Mouse (Mus musculus): Measurements from ENCODE around the gene Socs5.

Gene Socs5

DNA sequence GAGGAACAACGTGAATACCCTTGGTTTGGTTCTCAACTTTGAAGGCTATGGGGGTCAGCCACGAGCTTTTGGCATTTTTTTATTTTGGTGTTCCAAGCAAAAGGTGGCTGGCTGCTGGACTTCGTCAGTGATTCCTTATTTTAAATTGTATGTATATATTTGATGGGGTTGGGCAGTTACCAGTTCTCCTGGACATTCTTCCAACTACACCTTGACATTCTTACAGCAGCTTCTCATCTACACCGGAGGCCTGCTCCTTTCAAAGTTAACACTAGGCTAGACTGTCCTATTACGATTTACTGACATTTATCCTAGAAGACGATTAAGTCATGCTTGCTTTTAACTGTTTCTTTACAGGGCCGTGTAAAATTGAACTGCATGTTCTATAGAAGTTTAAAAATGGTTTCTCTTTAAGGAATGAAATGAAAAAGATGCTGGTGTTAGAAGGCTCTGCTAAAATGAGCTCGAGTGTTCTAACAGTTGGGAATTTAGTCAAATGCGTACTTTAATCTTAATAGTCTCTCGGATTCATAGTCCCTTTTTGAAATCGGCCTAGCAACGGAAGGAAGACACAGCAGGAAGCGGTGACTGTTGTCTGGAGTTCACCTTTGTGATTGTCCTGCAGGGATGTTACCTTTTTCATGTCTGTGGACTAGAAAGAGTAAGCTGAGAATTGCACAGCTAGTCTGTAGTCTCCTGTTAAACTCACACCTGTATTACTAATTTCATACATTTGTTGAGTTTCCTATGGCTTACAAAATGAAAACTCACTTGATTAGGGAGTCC is 1.2 kb downstream of the Socs5 start:
- no peak for DNase-seq (ENCODE audit: low spot score)

DNA sequence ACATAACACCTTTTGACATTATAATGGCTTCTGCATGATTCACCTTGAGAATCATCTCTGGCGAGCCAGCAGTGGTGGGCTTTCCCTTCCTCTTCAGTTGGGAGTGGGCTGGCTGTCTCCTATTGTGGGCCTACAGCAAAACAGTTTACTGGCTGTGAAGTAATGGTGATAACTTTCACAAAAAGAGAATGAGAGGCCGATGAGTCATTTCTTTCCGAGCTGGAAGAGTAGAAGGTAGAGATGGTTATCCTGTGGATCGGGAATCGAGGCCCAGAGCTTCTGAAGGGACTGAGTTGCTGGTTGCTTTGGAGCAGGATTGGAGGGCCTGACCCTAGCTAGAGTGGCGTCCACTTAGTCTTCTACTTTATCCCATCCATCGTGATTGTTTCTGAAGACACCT is 2.0 kb downstream of the Socs5 start:
- no peak for DNase-seq (ENCODE audit: low spot score)

DNA sequence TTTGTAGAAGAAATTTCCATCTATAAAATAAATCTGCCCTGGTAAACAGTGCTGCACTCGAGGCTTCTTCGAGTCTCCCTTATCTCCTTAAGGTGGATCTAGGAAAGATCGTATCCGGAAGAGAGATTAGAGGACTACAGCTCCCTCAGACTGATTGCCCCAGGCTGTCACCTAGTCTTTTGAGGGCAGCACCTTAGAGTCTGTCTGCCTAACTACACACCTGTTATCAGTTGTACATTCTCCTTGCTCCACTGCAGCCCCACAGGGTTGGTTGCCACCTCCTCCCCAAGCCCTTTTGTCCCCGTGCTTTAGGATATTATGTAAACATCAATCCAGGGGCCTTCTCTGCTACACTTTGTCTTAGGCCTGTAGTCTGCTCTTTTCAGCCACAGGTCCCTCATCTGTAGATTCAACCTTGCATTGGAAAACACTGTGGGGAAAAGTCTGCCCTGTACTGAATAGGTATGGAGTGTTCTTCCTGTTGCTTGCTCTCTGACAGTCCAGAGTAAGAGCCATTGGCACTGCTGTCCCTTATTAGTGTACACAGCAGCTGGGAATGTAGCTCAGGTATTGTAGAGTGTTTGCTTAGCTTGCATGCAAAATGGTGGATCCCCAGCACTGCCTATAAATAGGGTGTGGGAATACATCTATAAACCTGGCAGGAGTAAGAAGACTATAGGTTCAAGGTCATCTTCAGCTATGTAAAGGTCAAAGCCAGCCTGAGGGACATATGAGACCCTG is 5.5 kb downstream of the Socs5 start:
- no peak for DNase-seq (ENCODE audit: low spot score)

DNA sequence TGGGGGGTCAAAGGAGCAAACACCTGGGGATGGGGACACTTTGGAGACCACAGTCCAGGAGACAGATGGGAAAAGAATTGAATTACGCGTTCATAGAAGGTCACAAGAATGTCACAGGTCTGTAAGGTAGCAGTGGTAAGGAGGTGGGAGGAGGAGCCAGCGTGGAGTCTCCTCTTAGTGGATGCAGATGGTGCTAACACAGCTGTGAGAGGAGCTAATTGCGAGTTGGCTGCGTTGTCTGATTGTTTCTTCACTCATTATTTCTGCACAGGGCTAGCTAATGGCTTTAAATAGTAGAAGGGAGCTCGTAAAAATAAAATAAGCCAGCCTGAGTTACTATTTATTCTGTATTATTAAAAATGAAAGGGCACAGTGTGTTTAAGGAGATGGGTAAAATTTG is 8.1 kb downstream of the Socs5 start:
- DNase-seq (ENCODE audit: low spot score), result no peak

DNA sequence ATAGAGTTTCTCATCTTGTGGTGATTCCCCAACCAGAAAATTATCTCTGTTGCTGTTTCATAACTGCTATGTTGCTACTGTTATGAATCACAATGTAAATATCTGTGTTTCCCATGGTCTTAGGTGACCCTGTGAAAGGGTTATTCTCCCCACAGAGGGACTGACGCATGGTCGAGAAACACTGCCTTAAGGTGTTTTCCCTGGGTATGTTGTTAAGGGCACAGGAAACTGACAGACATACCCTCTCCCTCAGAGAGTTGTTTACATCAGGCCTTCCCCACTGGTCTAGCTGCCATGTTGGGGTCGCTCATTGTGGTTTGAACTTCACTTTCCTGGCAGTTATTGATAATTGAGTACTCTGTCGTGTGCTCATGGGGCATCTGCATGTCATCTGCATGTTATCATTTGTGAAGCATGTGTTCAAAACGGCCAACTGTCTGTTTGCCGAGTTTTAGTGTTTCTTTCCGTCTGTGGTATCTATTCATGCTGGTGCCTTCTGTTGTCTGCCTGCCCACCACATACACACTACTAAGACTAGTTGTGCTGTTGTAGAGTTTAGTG is 11.6 kb downstream of the Socs5 start:
- DNase-seq (ENCODE audit: low spot score), result no peak

DNA sequence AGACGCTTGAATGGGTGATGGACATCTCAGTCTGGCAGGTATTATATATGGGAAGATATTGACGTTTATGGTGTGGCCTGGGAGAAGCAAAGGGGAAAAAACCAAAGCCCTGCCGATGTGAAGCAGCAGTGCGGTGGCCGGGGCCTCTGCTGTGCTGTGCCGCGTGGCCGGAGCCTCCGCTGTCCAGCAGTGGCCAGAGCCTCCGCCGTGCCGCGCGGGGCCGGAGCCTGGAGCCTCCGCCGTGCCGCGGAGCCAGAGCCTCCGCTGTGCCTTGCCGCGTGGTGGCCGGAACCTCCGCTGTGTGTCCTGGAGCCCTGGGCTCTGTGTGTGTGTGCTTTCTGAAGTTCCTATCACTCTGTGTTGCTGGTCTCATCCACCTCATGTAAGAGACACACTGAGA is 17.9 kb downstream of the Socs5 start:
- DNase-seq (ENCODE audit: low spot score), result no peak

DNA sequence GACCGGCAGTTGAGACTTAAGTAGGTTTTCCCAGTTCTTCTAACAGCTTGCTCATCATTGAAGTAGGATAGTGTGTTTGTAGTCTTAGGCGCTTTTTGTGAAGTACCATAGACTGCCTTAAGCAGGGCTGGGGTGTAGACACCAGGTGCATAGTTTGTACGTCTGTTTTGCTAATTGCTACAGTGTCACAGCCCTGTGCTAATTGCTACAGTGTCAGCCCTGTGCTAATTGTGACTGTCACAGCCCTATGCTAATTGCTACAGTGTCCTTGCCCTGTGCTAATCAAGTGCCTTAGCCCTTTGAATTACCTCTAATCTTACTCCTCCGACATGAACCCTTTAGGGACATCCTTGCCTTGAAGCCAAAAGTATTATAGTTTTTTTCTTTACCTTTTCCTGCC is 24.8 kb downstream of the Socs5 start:
- no peak for DNase-seq (ENCODE audit: low spot score)

DNA sequence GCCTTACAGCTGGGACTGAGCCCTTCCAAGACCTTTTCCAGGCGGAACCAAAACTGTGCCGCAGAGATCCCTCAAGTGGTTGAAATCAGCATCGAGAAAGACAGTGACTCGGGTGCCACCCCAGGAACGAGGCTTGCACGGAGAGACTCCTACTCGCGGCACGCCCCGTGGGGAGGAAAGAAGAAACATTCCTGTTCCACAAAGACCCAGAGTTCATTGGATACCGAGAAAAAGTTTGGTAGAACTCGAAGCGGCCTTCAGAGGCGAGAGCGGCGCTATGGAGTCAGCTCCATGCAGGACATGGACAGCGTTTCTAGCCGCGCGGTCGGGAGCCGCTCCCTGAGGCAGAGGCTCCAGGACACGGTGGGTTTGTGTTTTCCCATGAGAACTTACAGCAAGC is 26.3 kb downstream of the Socs5 start:
- peak; percentile 24 for DNase-seq (ENCODE audit: low spot score)

DNA sequence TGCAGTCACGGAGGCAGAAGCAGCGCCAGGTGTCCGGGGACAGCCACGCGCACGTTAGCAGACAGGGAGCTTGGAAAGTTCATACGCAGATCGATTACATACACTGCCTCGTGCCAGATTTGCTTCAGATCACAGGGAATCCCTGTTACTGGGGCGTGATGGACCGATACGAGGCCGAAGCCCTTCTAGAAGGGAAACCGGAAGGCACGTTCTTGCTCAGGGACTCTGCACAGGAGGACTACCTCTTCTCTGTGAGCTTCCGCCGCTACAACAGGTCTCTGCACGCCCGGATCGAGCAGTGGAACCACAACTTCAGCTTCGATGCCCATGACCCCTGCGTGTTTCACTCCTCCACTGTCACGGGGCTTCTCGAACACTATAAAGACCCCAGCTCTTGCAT is 27.2 kb downstream of the Socs5 start:
- no peak for DNase-seq (ENCODE audit: low spot score)

DNA sequence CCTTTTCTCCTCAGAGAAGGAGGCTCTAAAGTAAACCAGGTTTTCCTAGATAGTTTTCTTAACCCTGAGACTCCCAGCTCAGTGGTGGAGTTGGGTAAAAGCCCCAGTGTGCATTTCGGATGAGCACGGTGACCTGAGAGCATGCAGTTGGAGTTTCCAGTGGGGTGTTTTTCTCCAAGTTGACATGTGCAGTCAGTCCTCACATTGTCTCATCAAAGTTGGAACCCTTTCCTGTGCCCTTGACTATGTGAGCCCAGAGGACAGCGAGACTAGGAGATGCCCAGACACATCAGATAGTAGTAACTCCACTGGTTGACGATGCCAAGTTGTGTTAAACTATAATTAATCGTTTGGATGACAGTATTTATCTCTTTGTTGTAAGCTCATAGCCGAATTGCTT is 28.3 kb downstream of the Socs5 start:
- no peak for DNase-seq (ENCODE audit: low spot score)

DNA sequence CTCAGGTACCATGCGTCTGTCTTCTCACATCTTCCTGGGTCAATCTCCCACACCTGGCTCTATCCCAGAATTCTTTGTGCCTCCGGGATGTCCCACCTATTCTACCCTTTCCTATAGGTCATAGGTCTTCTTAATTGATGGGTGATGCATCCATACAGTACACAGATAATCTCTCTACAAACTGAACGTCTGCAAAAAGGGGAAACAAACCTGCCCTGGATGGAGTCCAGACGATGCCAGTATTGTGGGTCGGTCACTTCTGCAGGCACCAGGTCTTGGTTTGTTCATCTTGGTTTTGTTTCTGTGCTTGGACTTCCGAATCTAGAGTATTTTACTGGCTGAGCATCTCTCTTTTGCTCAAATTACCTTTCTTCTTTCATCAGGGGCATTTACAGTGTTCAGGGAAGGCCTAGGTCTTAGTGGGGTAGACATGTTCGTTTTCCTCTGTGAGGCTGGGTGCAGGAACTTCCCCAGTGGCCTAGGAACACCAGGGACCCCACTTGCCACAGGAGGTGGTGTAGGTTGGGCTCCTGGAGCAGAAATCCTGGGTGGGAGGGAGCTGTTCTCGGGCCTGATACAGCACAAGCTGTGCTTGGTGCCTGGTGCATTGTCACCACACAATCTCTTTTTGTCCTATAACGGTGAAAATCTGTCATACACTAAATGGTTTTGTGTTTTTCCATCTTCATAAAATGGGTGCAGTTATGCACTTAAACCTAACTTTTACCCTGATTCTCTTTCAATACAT is 33.9 kb downstream of the Socs5 start:
- DNase-seq (ENCODE audit: low spot score), result no peak

DNA sequence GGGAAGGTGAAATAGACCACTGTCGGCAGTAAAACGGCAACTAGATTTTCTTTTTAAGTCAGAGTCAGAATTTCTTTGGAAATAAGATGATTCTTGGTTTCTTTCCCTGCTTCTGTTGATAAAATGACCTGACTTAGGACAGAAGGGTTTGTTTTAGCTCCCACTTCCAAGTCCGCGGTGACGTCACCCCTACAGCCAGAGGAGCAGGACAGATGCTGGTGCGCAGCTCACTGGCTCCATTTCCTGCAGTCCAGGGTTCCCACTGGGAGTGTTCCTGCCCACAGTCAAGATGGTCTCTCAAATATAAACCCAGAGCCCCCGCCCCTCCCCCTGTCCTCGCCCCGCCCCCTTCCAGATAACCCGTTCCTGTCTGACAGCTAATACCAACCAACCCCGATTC is 34.8 kb downstream of the Socs5 start:
- peak; percentile 56 for DNase-seq (ENCODE audit: low spot score)

DNA sequence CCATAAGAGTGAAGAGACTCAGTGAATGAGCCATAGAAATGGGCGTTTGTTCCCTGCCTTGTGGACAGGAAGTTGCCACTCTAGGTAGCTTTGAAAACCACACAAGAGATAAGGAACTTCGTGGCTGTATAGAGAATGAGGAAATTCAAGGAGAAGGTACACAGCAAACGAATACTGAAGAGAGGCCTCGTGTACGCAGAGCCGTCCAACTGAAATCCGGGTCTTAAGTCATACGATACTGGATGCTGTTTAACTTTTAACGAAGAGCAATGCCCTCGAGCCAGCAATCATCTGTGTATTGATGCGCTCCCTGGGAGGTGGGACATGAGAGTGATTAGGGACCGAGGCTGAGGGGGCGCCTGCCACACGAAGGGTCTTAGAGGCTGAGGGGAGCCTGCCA is 35.7 kb downstream of the Socs5 start:
- no peak for DNase-seq (ENCODE audit: low spot score)

DNA sequence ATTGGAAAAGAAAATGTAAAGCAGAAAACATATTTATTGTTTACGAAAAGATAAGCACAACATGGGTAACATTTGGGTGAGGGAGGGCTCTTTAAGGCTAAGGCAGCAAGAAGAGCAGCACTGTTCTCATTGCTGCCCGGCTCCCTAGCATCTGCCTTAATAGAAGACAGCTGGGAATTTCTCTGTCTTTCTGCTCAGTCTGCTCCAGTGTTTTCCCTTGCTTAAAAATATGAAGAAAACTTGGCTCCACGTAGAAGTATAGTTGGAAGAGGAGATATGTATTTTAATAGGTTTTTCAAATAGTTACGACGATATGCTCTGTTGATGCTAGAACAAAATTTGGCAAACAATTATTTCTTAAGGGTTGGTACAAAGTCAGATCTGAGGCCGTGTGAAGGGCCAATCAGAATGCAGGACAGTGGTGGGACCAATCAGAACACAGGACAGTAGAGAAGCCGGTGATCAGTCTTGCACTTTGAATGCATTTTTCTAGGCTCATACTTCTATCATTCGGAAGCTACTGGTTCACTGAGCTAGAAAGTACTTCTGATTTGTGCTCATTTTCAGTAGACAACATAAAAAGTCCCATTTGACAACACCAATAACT is 39.0 kb downstream of the Socs5 start:
- no peak for DNase-seq (ENCODE audit: low spot score)

DNA sequence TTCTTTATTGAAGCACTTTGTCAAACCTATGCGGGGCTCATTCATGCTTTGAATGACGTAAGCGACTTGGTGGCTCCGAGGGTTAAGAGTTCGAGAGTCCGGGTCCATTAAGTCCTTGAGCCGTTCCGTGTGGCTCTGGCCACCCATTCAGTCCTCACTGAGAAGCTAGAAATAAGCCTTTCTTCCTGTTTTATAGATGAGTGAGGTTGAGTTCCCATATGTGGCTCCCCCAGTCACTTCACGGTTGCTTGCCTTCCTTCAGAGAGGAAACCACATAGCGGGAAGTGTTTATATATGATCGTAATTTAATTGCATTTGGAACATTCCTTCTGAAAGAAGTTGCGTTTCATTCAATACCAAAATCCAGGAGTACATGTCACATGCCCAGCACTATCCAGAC is 42.3 kb downstream of the Socs5 start:
- DNase-seq (ENCODE audit: low spot score), result no peak

DNA sequence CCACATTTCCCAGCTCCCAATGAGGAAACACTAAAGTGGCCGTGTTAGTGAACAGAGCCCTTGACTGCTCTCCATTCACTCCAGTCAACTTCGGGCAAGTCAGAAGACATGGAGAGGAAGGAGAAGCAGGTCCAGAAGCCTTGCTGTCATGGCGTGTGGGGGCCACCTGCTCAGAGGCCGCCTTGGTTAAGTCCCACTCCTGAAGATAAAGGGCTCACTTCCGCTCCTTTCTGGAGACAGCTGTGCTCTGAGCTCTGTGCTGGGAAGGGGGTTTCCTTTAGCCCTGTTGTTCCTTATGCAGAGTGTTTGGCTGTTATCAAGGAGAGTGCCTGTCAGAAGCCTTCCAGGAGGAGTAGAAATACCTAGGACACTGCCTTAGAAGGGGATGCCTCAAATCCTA is 45.5 kb downstream of the Socs5 start:
- no peak for DNase-seq (ENCODE audit: low spot score)

DNA sequence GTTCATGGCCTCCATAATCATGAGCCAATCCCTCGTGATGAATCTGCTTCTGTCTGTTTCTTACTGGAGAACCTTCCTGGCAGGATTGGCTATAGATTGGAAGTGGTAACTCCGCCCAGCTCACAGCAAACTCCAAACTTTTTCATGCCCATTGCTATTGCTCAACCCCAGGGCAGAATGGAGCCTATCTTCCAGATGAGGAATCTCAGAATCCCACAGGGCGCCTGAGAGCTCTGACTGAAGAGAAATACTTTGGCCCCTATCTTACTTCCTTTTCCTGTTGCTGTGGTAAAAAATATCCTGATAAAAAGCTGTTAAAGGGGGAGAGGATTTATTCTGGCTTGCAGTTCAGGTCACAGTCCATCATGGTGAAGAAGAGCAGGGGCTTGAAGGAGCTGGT is 48.2 kb downstream of the Socs5 start:
- DNase-seq (ENCODE audit: low spot score), result no peak

DNA sequence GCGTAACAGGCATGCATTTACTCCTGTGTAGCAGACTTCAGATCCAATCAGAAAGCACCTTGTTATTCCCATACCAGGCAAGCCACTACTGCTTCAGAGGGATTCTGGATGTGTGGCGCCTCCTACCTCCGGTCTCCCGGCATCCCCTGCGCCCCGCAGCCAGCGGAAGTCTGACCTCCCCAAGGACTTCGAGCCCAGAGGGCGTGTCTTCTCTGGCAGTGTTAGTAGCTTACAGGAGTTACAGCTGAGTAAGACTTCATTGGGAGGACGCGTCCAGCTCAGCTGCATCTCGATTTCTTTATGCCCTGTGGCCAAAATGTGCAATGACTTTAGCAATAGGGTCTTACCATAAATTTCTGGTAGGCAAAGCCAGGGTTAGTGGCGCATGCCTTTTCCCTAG is 50.3 kb downstream of the Socs5 start:
- DNase-seq (ENCODE audit: low spot score), result no peak

DNA sequence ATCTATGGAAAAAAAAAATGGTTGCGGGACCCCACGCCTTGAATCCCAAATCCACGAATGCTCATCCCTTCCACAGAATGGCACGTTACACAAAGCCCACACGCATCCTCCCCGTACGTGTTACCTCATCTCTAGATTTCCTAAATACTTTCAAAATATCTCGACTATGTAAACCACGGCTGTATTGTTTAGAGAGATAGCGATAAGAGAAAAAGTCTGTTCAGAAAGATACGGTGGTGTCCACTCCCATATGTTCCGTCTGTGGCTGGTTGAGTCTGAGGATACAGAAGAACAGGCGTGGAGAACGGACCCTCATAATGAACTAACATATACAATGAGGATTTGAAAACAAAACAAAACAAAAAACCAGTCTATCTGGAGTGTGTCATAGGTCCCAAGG is 51.1 kb downstream of the Socs5 start:
- DNase-seq (ENCODE audit: low spot score), result no peak

DNA sequence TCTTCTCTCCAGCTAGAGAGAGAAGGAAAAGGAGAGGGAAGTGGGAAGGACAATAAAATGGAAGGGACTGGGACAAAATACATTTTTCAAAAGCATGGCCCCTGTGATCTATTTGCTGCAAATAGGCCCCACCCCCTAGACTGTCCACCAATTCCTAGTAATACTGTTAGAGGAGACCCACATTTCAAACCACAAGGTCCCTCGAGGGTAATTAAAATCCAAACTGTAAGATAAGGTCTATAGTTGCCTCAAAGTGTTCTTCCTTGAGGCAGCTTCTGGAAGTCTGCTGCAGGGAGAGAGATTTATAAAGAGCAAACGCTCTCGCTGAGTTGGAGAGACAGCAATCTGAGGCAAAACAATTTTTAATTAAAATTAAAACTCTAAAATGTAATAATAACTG is 52.8 kb downstream of the Socs5 start:
- no peak for DNase-seq (ENCODE audit: low spot score)

DNA sequence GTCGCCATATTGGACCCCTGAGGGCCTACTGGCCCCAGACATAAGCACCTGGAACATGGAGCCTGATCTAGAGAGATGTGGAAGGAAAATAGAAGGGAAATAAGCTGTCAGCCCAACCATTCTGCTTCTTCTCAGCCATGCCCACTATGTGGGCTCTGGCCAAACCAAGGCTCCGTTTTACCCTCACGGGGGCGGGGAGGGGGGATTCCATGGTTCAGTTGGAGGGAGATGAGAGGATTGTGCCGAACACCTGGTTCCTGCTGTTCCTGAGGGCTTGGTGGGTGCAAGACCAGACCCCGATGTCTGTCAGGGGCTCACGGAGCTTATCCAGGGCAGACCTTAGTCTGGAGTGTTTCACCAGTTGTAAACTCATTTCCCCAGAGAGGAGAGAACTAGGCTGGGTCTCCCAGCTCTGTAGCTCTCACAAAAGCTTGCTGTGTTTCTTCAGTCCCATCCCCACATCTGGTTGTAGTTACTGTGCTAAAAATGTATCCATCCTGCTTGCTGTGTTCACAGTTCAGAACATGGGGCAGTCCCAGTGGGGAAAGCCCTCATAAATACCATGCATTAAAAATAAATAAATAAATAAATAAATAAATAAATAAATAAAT is 56.9 kb downstream of the Socs5 start:
- no peak for DNase-seq (ENCODE audit: low spot score)

DNA sequence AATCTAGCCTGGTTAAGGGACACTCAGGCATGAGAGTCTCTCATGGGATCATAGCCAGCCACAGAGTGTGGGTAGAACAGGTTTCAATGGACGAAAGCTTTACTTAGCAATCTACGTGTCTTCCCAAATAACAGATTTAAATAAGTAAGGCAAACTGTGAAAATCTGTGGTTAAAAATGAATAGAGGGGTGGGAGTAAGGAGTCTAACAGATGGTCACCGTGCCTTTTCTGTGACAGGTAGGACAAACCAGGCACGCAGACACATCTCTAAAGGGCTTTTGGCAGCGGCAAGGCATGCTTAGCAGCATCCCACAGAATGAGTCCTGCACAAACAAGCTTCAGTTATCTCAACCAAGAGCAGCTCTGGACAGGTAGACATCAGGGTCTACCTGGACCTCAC is 59.9 kb downstream of the Socs5 start:
- no peak for DNase-seq (ENCODE audit: low spot score)
